Mouse (Mus musculus) spleen, adult 12 weeks (tissue): ENCODE data around the gene Smyd2.

Experiments used
- DNase-seq: peaks from one replicate; pipeline ENCODE4 v3.0.0; 2022; ENCODE audit warnings: low spot score

The Smyd2 gene

DNA sequence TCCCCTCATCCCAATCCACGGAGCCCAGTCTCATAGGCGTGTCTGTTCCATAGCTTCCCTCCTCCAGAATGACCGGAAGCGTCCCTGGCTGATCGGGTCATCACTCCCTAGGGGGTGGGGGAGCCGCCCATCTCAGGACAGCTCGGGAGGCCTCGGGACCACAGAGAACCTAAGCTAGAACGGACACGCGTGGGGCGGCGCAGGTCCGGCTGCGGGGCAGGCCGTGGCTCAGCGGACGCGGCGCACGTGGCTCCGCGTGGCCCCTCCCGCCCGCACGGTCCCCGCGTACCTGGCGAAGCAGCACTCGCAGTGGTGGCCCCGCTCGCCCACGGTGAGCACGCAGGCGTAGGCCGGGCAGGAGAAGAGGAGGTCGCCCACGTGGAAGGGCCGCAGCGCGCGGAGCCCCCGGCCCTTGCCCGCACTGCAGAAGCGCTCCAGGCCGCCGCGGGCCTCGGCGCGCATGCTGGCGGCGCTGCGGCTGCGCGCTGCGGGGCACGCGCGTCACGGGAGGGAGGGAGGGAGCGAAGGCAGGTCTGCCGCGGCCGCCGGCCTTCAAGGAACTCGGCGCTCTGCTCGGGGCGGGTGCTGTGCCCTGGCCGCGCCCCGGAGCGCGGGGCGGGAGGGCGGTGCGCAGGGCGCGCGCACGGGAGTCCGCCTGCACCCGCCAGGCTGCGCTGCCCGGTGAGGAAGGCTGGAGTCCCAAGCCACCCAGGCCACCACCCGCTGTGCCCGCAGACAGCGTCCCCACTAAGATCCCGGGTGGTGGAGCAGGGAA is at the start of gene Smyd2:
TSS of gene Smyd2 (minus strand) at position 546 of the 775 bp plus-strand sequence.
- DNase-seq, result peak; percentile 27

DNA sequence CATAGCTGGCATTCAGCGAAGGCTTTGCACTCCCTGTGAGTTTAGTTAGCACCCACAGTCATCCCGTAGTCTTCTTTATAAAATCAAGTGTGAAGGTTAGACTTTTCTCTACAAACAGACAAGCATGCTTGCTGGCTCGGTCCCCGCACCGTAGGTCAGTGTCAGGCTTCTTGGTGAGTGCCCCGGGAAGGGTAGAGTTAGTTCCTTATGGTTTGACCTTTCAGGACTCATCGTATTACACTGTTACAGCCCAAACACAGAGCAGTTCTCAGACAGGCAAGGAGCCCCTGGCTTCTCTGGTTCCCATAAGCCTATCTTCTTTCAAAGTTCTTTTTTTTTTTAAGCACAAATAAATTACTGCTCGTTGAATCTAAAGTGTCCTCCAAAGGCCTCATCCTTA is 48.2 kb upstream of the Smyd2 start:
- no peak for DNase-seq

DNA sequence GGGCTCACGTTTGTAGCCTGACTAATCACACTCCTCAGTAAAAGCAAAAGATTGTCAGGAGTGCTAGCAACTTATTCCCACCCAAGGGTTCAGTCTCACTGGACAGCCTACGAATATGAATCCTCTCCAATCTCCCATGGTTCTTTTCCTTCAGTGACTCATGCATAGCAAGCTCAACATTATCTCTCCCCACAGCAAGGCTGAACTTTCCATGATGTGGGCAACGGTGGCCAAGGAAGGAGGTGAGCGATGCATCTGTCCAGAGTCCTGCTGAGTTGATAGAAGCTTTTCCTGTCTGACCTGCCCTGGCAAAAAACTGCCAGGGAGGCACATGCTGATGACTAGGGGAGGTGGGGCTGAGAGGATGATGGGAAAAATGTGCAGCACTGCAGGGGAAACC is 45.9 kb upstream of the Smyd2 start:
- no peak for DNase-seq

DNA sequence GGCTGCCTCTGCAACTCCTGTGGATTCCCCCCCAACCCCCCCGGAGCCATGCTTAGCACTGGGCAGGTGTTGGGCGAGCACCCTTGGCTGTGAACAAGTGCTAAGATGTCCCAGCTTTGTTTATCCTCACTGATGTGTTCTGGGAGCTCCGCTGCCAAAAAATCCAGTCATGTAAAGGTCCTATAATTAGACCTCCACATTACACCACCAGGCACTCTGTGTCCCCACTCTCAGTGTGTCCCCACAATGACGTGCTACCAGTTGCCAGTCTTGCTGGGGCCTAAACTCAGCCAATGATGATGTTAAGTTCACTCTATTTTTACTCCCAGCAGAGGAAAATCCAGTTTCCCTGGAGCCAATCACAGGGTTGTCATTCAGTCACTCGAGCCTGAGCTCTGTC is 38.3 kb upstream of the Smyd2 start:
- DNase-seq, result no peak

DNA sequence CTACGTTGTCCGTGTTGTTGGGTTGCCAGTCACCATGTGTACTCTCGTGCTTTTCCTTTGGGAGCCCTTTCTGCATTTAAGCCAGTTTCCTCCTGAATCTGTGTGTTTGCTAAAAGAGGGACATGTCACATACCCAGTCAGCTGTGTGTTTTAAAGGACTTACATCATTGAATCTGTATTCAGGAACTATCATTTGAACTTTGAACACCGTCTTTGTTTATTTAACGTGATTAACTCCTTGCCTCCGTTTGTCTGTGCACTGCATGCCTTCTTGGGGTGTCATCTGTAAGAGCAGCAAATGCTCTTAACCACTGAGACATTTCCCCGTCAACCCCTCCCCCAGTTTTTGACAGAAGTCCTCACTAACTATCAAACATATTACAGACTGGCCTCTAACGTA is 37.6 kb upstream of the Smyd2 start:
- DNase-seq, result no peak

DNA sequence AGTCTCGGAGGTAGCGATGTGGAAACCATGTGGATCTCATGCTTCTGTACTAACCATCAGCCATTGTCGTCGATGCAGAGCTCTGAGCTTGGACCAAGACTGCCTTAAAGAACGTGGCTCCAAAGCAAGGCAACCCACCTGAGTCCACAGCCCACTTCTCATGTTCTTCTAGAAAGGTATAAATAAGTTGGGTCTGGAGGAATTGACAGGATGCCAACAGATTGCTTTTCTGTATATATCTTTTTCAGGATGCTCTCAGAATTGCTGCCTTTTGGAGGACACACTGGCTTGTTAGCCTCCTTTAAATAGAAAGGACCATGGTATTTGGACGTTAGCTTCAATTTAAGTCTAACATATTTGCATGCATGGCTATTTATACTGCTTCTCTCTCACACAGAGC is 29.7 kb upstream of the Smyd2 start:
- DNase-seq, result no peak

DNA sequence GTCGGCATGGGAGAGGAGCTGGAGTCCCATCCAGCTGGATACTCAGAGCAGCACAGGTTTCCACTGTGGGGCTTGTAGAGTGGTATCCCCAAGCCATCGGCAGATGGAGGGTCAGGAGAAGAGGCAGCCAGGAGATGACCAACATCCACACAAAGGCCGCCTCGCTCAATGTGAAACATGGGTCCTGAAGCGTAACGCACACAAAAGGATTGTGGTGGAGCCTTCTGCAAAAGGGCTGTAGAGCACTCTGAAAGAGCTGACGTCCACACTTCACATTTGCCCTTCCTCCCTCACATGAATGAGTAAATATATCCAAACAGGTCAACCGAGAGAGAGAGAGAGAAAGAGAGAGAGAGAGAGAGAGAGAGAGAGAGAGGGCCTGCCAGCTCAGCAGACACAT is 25.2 kb upstream of the Smyd2 start:
- DNase-seq, result no peak

DNA sequence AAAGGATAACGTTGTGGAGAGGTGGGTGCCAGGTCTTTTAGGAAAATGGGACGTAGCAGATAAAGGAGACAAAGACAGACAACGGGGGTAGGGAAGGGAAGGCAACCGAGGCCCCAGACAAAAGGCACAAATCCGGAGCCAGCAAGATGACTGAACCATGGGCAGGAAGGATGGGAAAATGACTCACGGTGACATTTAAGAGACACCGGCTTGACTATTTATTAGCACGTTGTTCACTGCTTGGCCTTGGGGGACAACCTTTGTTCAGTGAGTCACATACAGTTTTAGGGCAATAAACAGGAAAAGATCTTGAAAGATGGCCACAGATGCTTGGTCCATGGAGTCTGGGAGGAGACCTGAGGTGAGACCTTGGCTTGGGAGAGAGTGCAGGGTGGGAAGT is 24.0 kb upstream of the Smyd2 start:
- DNase-seq, result no peak

DNA sequence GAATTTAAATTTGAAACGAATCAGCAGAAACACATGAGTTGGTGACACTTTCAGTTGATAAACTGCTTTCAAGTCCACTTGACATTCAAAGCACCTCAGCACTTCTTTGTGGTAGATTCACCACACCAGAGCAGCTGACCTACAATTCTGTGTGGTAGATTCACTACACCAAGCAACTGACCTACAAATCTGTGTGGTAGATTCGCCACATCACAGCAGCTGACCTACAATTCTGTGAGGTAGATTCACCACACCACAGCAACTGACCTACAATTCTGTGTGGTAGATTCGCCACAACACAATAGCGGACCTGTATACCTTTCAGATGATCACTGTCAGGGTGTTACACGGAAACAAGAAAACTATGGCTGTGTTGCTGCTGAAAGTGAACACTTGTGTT is 19.6 kb upstream of the Smyd2 start:
- no peak for DNase-seq

DNA sequence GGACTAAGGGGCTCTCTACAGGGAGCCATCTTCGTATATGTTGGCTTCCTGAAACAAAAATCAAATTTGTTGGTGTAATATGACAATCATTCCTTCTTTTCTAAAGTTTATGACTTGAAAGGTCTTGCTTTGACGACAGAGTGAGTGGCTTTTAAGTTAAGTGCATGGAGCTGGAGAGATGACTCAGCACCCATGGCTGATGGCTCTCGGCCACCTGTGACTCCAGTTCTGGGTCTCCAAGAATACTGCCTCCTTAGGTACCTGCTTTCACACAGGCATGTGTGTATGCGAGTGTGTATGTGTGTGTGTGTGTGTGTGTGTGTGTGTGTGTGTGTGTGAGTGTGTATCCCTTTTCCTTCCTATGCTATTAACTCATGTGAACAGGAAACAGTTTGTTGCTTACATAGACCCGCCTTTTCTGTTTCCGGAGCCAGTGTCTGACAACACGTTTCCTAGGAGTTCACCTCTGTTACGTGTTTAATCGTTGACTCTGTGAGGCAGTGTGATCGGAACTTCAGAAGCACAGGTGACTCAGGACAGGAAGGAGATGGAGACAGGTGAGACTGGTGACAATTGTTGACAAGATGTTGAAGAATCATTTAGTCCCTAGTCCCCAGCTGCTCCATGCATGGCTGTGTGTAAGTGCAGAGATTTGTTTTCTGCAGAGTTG is 14.4 kb upstream of the Smyd2 start:
- no peak for DNase-seq

DNA sequence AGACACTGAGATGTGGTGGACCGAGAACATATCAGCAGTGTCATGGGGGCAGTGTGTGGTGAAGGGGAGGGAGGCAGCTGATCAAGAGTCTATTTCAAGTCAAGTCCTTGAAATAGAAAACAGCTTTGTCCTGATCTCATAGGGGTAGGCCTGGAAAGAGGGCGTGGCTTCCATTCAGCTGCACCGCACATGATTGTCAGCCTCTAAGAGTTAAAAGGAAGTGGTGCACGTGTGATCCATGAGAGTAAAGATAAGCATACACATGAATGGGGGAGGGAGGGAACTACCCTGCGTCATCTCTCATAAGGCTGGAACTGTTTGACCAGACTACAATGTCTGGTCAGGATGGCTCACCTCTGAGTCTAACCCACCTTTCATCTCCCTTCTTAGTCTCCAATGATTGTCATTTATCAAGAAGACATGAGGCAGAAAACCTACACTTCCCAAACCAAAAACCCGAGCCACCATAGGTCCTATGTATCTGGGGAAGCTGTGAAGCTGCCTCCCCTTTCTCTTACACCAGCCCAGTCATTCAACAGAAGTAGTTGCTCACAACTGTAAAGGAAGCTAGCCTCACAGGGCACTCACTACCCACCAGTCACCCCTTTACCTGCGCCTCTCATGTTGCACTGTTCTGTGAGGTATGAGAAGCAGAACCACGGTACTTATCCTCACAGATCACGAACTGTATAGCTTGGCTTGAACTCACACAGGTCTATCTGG is 11.5 kb upstream of the Smyd2 start:
- no peak for DNase-seq

DNA sequence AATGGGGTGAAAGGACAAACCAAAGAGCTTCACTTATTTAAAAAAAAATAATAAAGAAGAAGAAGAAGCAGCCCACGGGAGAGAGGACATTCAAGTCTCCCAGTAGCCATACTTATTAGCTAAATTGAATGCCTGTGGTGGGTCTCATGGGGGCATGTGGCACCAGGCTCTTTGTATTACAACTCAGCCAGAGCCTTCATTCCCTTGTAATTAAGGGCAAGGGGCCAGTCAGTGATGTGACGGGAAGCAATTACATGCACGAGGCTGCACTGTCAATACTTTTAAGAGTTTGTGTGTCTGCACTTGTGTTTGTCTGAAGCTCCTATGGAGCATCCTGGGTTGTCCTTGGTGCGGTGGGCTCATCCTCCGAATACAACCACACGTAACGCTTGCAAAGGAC is 10.8 kb upstream of the Smyd2 start:
- no peak for DNase-seq

DNA sequence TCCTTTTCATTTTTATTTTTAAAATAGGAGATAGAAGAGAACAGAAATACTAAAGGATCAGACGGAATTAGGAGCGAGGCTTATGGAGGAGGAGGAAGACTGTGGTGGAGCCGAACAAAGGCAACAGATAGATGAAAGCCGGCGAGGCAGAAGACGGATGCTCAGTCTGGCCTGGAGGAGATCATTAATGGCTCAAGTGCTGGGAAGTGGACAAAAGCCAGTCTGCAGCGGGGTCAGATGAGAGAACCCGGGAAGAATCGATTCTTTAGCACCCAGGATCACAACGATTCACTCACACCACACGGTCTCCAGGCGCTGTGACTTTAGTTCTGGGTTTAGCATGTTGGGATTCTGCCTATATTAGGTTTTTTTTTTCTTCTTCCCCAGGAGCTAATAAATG is 10.0 kb upstream of the Smyd2 start:
- no peak for DNase-seq

DNA sequence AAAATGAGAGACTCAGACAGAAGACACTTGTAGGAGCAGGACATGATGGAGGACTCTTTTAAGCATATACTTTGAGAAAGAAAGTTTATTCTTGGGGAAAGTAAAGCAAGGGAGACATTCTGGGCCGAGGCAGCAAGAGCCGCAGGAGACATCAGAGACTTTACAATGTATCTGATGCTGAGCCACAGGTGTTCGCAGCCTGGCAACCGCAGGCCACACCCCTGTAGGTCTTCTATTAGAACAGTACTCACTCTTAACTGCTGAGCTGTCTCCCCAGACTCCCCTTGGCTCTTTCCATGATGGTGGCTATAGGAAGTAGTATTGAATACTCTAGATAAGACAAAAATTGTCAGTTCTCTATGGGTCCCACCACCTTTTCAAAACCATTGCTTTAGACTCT is 7.7 kb upstream of the Smyd2 start:
- DNase-seq, result no peak

DNA sequence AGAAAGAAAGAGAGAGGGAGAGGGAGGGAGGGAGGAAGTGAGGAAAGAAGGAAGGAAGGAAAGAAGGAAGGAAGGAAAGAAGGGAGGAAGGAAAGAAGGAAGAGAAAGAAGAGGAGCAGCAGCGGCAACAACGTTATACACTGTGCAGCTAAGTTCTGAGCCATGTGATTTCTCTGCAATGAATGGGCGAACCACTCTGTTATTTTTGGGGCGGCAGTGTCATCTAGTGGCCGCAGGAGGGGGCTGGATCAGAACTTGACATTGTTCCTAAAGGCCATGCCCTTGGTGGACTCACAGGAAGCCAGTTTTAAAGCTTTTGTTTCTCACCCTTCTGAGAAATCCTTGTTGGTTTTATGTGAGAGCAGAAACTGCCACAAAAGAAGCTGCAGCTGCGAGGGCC is 5.5 kb upstream of the Smyd2 start:
- no peak for DNase-seq

DNA sequence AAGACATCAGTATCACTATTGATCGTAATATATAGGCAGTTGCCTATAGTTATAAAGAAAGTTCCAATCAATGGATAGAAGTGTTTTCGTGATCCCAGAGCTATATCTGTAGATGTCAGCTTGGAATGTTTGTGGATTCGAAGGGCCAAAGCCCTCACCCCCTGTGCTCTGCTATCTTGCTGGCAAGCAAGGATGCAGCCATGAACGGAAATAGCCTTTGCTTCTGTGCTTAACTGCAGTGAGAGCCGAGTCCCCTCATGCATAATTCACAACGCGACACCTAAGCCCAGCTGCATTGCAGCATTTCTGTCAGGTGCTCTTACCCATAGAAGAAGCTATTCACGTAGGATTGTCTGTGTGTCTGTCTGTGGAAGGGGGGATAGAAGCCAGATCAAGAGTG is 4.1 kb upstream of the Smyd2 start:
- no peak for DNase-seq

DNA sequence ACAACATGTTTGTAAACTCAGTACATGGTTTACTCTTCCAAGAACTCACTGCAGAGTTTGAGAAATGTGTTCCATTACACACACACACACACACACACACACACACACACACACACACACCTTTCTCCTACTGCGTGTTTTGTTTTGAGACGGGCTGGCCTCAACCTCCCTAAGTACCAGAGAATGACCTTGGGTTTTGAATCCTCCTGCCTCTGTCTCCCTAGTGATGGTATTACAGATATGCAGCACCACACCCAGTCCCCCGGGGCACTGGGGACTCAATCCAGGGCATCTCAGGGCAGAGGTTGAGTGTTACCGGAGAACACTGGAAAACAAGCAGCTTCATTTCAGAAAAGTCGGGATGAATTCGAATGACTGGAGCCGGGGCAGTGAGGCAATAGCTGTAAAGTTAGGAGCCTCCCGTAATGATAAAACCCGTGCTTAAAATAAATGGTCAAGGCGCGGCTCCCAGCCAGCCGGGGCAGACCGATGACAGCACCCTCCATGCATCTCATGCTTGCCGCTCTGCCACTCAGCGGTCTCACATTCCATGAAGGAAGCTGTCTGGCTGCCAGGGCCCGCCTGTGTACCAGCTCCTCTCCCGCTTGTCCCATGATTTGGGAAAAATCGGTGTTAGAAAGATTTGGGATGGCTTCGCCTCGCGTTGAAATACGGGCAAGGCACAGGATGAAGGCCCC is 1.9 kb upstream of the Smyd2 start:
- DNase-seq, result no peak

DNA sequence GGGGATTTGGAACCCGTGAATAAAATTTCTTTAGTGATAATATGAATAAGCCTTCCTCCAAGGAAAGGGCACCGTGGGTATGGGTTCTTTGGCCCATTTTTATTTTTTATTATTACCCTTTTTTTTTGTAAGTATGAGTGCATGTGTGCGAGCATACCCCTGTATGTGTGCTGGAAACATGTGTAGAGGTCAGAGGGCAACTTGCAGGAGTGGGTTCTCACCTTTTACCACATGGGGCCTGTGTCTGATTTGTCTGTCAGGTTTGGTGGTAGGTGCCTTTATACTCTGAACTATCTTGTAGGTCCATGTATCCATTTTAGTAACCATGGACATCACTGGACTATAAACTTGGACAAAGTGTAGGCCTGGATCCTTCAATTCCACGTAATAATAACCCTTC is 994 bp upstream of the Smyd2 start:
- no peak for DNase-seq

DNA sequence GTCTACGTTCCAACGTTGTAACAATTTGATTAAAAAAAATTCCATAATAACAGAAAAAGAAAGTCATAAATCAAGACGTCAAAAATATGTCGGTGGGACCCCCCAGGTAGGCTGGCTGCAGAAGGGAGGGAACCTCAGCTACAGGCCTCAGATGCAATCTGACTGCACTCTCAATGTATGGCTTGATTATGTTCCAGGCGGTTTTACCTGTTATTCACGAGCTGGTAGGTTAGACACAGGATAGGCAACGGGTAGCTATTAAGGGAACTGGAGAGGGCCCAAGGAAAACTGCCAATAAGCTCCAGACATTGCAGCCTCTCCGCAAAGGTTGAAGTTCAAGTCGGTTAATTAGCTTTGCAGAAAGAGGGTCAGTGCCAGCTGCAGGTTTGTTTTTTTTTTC is 558 bp upstream of the Smyd2 start:
- DNase-seq, result no peak

DNA sequence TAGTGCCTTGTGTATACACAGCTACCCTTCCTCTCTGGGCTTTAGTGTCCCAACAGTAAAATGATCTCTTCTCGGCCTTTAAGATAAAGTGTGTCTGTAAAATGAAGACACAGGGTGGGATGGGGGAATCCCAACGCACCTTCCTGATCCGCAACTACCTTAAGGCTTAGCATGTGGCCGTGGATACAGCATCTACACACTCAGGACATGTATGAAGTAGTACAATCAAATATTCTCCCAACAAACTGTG is 670 bp downstream of the Smyd2 start:
- DNase-seq, result no peak

DNA sequence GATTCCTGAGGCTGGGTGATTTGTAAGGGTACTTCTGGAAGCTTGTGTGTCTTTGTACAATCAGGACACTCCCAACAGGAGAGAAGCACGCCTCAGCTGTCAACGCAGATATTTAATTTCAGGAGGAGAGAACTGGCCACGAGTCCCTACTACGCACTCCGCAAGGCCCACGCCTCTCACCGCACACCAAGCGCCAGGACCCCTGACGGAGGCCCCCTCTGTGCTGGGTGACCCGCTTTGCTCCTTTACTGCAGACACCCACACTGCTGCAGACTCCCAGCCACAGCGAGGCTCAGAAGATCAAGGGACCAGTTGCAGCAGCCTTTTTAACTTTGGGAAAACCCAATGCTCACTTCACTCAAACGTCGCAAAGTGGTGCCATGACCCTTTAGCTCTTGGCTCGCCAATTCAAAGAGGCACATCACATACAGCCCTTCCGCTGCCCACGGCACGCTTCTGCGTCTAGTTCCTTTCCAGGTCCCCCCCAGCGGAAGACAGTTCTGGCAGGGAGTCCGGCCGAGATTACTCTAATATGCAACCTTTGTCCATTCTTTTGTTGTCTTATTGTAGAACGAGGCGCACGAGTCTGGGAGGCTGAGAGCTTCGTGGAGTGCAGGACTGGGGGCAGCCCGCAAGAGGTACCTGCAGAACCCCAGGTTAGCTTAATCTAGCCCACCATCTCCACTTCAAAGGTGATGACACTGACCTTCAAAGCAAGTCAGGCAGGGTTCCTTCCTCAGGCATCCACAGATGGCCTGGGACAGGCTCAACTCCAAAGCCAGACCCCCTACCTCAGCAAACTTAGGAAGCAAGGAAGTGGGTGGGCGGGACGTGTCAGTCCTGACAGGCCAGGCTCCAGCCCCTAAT is 1.2 kb downstream of the Smyd2 start:
- no peak for DNase-seq

DNA sequence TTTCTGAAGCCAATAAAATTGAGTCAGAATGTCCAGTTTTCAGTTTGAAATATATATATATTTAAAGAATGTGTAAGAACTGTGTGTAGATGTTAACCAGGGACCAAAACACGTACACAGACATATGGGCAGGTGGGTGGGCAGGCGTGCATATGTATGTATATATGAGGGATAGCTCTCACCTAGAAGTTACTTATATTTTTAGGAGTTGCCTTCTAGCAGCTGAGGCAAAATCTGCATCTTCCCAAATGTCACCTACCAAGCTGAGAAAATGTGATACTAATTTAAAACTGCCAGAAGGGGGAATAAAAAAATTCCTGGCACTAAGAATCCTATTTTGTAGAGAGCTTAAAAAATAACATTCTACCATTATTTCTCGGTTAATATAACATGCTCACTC is 2.4 kb downstream of the Smyd2 start:
- no peak for DNase-seq
